Mouse (Mus musculus) stomach, postnatal 0 days (tissue): ENCODE measurements at regions not wholly inside any gene's neighbourhood (a gene's known extent, or its start where the extent isn't known, plus 50 kb on each side); places are given as distances from the start of the nearest gene placed in this dataset.

Experiments
- CTCF ChIP-seq: IDR thresholded peaks from 2 replicates; pipeline ENCODE4 v1.5.1; 2016; ENCODE audit warnings: antibody characterized with exemption, low read depth, mild to moderate bottlenecking, moderate library complexity
- EP300 ChIP-seq: optimal IDR thresholded peaks from 2 replicates; pipeline ENCODE3; 2016; ENCODE audit warnings: antibody characterized with exemption

GRCm38 (mm10) chr4:83107958-83108658 lies 56.0 kb upstream of the Frem1 start:
- TF ChIP-seq EP300 (no peak), CTCF (no peak)
